Mouse (Mus musculus) heart, embryonic 12.5 days (tissue): Measurements from ENCODE around the gene Ercc4. TPM values are rescaled to one million over a fixed set of nuclear protein-coding genes. Genes with fewer than 3 reads are reported as not detected.

Experiments
- ATAC-seq: fragments of 200-750 bp; cut with Nextera tagmentation; 2 replicates; pipeline ENCODE4 v1.8.0; 2017; ENCODE audit warnings: moderate TSS enrichment, moderate library complexity; ENCODE audit not compliant: insufficient number of reproducible peaks, low FRiP score
- H3K27ac ChIP-seq: fragments of 300-500 bp; sonication (generic); 2 replicates; pipeline ENCODE4 v1.5.1; 2016; ENCODE audit warnings: mild to moderate bottlenecking, moderate library complexity; ENCODE audit not compliant: poor library complexity, severe bottlenecking
- H3K27me3 ChIP-seq: fragments of 300-500 bp; sonication (generic); replicated peaks from 2 replicates; pipeline ENCODE4 v1.6.1; 2016; ENCODE audit warnings: mild to moderate bottlenecking, moderate library complexity
- H3K36me3 ChIP-seq: fragments of 300-500 bp; sonication (generic); 2 replicates; pipeline ENCODE4 v1.6.1; 2016; ENCODE audit warnings: mild to moderate bottlenecking, moderate library complexity
- H3K4me1 ChIP-seq: fragments of 300-500 bp; sonication (generic); replicated peaks from 2 replicates; pipeline ENCODE4 v1.6.1; 2016; ENCODE audit warnings: mild to moderate bottlenecking
- H3K4me2 ChIP-seq: fragments of 300-500 bp; sonication (generic); 2 replicates; pipeline ENCODE4 v1.6.1; 2016; ENCODE audit warnings: mild to moderate bottlenecking, moderate library complexity
- H3K4me3 ChIP-seq: fragments of 300-500 bp; sonication (generic); 2 replicates; pipeline ENCODE4 v1.5.1; 2016; ENCODE audit warnings: mild to moderate bottlenecking
- H3K9ac ChIP-seq: fragments of 300-500 bp; sonication (generic); 2 replicates; pipeline ENCODE4 v1.6.1; 2016; ENCODE audit warnings: mild to moderate bottlenecking, moderate library complexity
- H3K9me3 ChIP-seq: fragments of 300-500 bp; sonication (generic); replicated peaks from 2 replicates; pipeline ENCODE4 v1.6.1; 2016; ENCODE audit warnings: mild to moderate bottlenecking, moderate library complexity
- WGBS: fragments of 180-500 bp; shearing (Covaris S2); methylation state at CpG from one replicate; pipeline ENCODE4 v1.1.7; 2016; 5-methylcytosine and 5-hydroxymethylcytosine counted together
- polyA plus RNA-seq: library from polyadenylated mRNA; unstranded; fragments of >200 nt; fragmentation: Nextera tagmentation; extraction: Ambion mirVana; gene quantifications from 2 replicates; pipeline ENCODE4 v1.2.1, GENCODE M21; 2016

The Ercc4 gene
- polyA plus RNA-seq, 1 experiment from 2014 or later = 9.8 TPM

DNA sequence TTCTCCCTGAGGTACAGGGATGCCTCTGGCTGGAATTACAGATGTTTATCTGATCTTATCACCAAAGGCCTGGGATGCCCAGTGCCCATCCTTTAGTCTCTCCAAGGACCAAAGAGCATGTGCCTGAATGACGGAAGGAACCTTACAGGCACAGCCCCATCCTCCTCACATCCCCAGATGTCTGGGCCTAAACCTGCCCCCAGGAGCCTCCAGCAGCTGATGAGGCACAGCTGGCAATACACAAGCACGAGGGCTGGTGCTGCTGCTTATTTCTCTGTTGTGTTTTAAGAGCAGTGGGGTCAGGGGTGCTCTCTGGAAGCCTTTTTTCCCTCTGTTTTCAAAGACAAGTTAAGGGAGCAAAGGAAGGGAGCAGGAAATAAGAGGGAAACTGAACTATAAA lies 89.7 kb downstream of the Ercc4 start:
- H3K27ac ChIP-seq = no peak overlapping the region
- H3K27me3 ChIP-seq = no peaks in the 10 kb centered on the region
- no peak overlapping the region for H3K4me2 ChIP-seq
- no peak overlapping the region for H3K9ac ChIP-seq
- peaks cover 22% of the 10 kb centered on the region for H3K4me1 ChIP-seq
- no peaks in the 10 kb centered on the region for H3K36me3 ChIP-seq
- no peak for ATAC-seq
- no peak overlapping the region for H3K4me3 ChIP-seq
- 35% methylated on average over 2 of the region's 2 CpGs for WGBS
- H3K9me3 ChIP-seq = no peaks in the 10 kb centered on the region

Other genes starting within 250 kb of the Ercc4 start
- 15.2 and 15.5 TPM in 2 replicates for gene Mrtfb, start 146.8 kb downstream of the Ercc4 start, polyA plus RNA-seq